Mouse (Mus musculus) small intestine, adult 2 months (tissue): ENCODE data around the gene Dctn5. TPM values are rescaled to one million over a fixed set of nuclear protein-coding genes. Genes with fewer than 3 reads are reported as not detected.

Experiments used
- H3K27ac ChIP-seq: fragments of 200-500 bp; 2 replicates; pipeline ENCODE4 v1.5.1; 2012; ENCODE audit warnings: low read depth, low read length, control low read depth, inconsistent platforms; ENCODE audit not compliant: insufficient read depth
- H3K27me3 ChIP-seq: fragments of 200-500 bp; 2 replicates; pipeline ENCODE4 v1.6.1; 2012; ENCODE audit warnings: mild to moderate bottlenecking, moderate library complexity, low read length, inconsistent platforms; ENCODE audit not compliant: control insufficient read depth, insufficient read depth
- H3K36me3 ChIP-seq: fragments of 200-500 bp; 2 replicates; pipeline ENCODE4 v1.6.1; 2012; ENCODE audit warnings: mild to moderate bottlenecking, low read length, control low read depth, inconsistent platforms; ENCODE audit not compliant: control insufficient read depth, insufficient read depth
- H3K4me1 ChIP-seq: fragments of 200-500 bp; 2 replicates; pipeline ENCODE4 v1.6.1; 2012; ENCODE audit warnings: low read length, inconsistent platforms, mixed read lengths; ENCODE audit not compliant: control insufficient read depth, insufficient read depth, insufficient read length
- H3K4me3 ChIP-seq: fragments of 200-500 bp; 2 replicates; pipeline ENCODE4 v1.5.1; 2012; ENCODE audit warnings: low read depth, mild to moderate bottlenecking, control low read depth, inconsistent platforms, low read length, moderate library complexity
- CTCF ChIP-seq: fragments of 200-500 bp; IDR thresholded peaks from 2 replicates; pipeline ENCODE4 v1.5.1; 2012; ENCODE audit warnings: low read depth, mild to moderate bottlenecking, control low read depth, inconsistent platforms, low read length, moderate library complexity, mixed read lengths; ENCODE audit not compliant: insufficient replicate concordance, insufficient read length; ENCODE audit errors: extremely low read depth
- POLR2A ChIP-seq: fragments of 200-500 bp; IDR thresholded peaks from 2 replicates; pipeline ENCODE4 v1.6.1; 2012; ENCODE audit warnings: low read depth, mild to moderate bottlenecking, control low read depth, inconsistent platforms, low read length, moderate library complexity
- WGBS: fragments of 180-500 bp; shearing (Covaris S2); methylation state at CpG from one replicate; pipeline ENCODE4 v1.1.7; 2018; 5-methylcytosine and 5-hydroxymethylcytosine counted together
- polyA plus RNA-seq: library from polyadenylated mRNA; depleted of rRNA; stranded (reverse); fragments of >200 nt; gene quantifications from 2 replicates; pipeline ENCODE4 v1.2.3, GENCODE M21; 2012

Gene Dctn5
- polyA plus RNA-seq, 1 experiment: 54.3 TPM

GRCm38 (mm10) chr7:122160037-122160436, 27.2 kb downstream of the Dctn5 start:
- H3K4me3 ChIP-seq: peak overlapping the region; percentile 90
- peaks cover 4% of the 10 kb centered on the region for H3K36me3 ChIP-seq
- 2% methylated on average over 12 of the region's 12 CpGs for WGBS
- no peak overlapping the region for H3K27ac ChIP-seq
- no peaks in the 10 kb centered on the region for H3K27me3 ChIP-seq
- no peak for TF ChIP-seq CTCF
- TF ChIP-seq POLR2A: no peak
- H3K4me1 ChIP-seq: peaks cover 11% of the 10 kb centered on the region; the same call in 1 of the 2 replicates

DNA sequence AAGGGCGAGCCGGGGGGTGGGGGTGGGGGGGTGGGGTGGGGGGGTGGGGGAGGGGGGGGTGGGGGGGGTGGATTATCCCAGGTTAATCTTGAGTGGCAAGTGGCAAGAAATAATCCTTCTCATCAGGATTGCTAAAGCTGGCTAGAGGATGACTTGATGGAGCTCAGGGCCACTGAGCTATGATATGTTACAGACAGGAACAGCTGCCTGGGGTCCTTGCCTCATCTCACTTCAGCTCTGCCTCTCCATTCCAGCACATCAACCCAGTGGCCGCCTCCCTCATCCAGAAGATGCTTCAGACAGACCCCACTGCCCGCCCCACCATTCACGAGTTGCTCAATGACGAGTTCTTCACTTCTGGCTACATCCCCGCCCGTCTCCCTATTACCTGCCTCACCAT, 30.9 kb downstream of the Dctn5 start:
- Histone ChIP-seq H3K27ac (no peak overlapping the region), H3K4me1 (peaks cover 7% of the 10 kb centered on the region; the same call in 1 of the 2 replicates), H3K36me3 (peaks cover 19% of the 10 kb centered on the region), H3K4me3 (no peak overlapping the region), H3K27me3 (no peaks in the 10 kb centered on the region)
- TF ChIP-seq POLR2A (no peak), CTCF (no peak)
- WGBS: 92% methylated on average over 8 of the region's 8 CpGs

DNA sequence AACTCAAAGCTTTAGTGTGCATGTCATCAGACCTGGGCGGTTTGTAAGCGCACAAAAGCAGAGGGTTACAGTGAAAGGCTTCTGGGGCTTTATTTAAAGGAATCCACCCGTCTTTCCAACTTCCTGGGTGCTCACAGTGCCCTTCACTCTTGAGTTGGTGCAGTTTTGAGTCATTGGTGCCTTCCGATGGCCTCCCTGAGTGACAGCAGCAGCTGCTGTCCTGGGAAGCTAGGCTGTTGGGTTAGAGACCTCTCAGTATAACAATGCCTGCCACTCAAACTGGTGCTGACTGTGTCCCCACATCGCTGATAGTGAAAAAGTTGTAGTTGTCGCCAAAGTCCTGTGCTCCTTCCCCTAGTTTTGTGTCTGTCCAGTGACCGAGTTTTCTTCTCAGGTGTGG, 34.4 kb downstream of the Dctn5 start:
- Histone ChIP-seq H3K4me3 (no peak overlapping the region), H3K36me3 (peaks cover 36% of the 10 kb centered on the region), H3K27ac (no peak overlapping the region), H3K27me3 (no peaks in the 10 kb centered on the region), H3K4me1 (no peaks in the 10 kb centered on the region)
- WGBS: 91% methylated on average over 7 of the region's 7 CpGs
- TF ChIP-seq POLR2A (no peak), CTCF (no peak)

DNA sequence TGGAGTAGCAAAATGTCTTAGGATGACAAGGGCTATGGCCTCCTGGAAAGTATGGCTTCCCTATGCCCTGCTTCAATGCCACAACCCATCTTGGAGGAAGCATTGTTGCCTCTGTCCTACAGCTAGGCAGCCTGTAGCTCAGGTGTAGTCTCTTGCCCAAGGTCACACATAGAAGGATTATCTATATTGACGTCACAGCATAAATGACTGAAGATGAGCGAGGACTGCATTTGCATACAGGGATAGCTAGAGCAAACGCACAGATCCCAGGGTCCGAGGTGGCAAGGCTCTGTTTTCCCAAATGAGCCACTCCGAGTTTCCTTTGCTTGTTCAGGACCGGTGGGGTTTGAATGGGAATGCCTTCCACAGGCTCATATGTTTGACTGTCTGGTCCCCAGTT, 37.9 kb downstream of the Dctn5 start:
- TF ChIP-seq CTCF: no peak
- TF ChIP-seq POLR2A: no peak
- Histone ChIP-seq H3K4me1 (no peaks in the 10 kb centered on the region), H3K27me3 (no peaks in the 10 kb centered on the region), H3K4me3 (no peak overlapping the region), H3K27ac (no peak overlapping the region), H3K36me3 (peaks cover 32% of the 10 kb centered on the region)
- WGBS: 88% methylated on average over 6 of the region's 6 CpGs

GRCm38 (mm10) chr7:122171613-122172012, 38.8 kb downstream of the Dctn5 start:
- no peak for TF ChIP-seq CTCF
- no peak for TF ChIP-seq POLR2A
- Histone ChIP-seq H3K4me3 (no peak overlapping the region), H3K27me3 (no peaks in the 10 kb centered on the region), H3K4me1 (no peaks in the 10 kb centered on the region), H3K27ac (no peak overlapping the region), H3K36me3 (peaks cover 29% of the 10 kb centered on the region)
- 73% methylated on average over 10 of the region's 10 CpGs for WGBS

GRCm38 (mm10) chr7:122180720-122181119, 47.9 kb downstream of the Dctn5 start:
- Histone ChIP-seq H3K4me1 (peaks cover 9% of the 10 kb centered on the region), H3K4me3 (no peak overlapping the region), H3K36me3 (no peaks in the 10 kb centered on the region), H3K27me3 (no peaks in the 10 kb centered on the region), H3K27ac (no peak overlapping the region)
- TF ChIP-seq CTCF: no peak
- TF ChIP-seq POLR2A: no peak
- 77% methylated on average over 7 of the region's 7 CpGs for WGBS

DNA sequence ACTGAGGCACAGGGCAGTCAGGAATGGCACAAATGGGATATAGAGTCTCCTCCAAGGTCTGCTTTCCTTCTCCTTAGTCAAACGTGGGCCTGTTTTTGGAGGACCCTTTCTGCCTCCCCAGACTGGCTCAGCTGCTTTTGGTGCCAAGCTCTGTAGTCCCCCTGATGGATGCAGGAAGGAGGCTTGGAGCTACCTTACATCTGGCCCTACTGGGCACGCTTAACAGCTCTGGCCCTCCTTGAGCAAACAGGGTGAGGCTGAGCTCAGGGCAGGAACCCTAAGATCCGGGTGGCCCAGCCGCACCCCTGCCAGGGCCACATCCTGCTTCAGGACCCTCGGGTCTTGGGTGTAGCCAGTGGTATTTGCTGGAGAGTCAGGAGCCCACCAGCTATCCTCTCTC, 51.7 kb downstream of the Dctn5 start:
- H3K4me3 ChIP-seq: peak overlapping the region; percentile 20; the same call in 1 of the 2 replicates
- peaks cover 12% of the 10 kb centered on the region for H3K4me1 ChIP-seq
- 22% methylated on average over 5 of the region's 5 CpGs for WGBS
- H3K36me3 ChIP-seq: no peaks in the 10 kb centered on the region
- H3K27ac ChIP-seq: 0 out of 2 replicates have a peak overlapping the region, but pooled peaks have one; percentile 10
- TF ChIP-seq POLR2A (no peak), CTCF (no peak)
- no peaks in the 10 kb centered on the region for H3K27me3 ChIP-seq
